Mouse (Mus musculus): Measurements from ENCODE around the gene Col23a1.

DNA sequence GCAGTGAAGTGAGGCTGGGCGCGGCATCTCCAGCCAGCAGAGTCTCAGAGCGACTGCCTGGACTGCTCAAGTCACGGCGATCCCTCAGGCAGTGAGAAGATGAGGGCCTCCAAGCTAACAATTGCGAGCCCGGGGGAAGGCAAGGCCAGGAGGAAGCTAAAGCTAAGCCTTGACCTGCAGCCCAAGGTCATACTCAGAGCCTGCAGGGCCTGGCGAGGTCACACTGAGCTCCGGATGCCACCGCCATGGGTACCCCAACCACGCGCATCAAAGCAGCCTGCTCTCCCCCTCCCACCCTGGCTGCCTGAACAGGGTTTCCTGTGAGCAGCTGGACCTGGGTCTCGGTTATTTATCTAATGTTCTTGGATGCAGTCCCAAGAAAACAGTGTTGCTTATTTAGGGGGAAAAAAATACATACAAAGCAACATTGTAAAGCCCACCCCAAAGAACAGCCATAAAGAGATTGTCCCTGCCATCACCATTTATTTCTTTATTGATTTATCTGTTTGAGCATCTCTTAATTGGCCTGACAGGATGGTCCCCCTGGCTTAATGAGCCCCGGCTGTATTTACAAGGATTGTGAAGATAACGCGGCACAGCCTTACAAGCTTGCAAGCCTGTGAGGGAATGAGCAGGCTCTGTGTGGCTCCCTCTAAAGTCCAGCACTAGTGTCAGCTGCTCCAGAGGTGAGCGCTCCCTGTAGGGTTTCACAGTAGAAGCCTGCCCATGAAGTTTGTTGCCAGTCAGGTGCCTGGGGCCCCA, 180.8 kb downstream of the Col23a1 start:
- TF ChIP-seq CTCF (IDR thresholded peaks at IDR 0.05; ENCODE audit: low read depth, low read length) (no peak), GATA1 (IDR thresholded peaks at IDR 0.05; ENCODE audit: borderline replicate concordance, low read length) (no peak), TAL1 (conservative IDR thresholded peaks at IDR 0.05; ENCODE audit: low read depth, low read length) (no peak)
